Mouse (Mus musculus): ENCODE results near the gene Sumo2.
A peak's percentile ranks its signal among the peaks of the same experiment; 100 is the strongest.
"Not testable (repeated sequence)": the region's sequence is repeated elsewhere in the genome, so short reads cannot be mapped to it uniquely, and the experiment has no call there.

Sumo2 gene

DNA sequence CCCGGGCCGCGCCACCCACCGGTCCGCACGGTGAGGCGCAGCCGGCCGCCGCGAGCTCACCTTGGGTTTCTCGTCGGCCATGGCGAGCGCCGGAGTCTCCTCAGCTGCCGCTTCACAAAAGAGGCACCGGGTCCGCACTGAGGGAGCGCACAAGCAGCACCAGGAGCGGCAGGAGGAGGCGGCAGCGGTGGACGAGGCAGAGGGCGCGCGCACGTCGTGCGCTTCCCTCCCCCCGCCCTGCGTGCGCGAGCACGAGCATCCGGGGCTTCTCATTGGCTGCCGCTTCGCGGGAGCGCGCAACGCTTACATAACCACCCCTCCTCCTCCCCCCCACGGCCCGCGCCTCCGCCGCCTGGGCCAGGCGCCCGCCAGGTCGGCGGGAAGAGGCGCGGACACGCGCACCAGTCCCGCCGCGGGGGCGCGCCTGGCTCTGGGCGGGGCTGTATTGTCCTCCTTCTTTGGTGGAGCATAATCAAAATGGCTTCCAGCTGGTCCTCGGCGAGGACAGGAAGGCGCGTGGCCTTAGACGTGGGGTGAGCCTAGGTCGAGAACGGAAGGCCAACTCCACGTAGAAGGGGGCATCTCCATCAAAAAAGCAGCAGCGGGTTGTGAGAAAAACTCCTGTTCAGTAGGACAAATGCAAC lies at the start of gene Sumo2:
Sumo2 (minus strand) TSS at position 239 of the 644 bp plus-strand sequence.
- DNase-seq (ENCODE audit: extremely low spot score, low spot score) = peak; percentile 99

DNA sequence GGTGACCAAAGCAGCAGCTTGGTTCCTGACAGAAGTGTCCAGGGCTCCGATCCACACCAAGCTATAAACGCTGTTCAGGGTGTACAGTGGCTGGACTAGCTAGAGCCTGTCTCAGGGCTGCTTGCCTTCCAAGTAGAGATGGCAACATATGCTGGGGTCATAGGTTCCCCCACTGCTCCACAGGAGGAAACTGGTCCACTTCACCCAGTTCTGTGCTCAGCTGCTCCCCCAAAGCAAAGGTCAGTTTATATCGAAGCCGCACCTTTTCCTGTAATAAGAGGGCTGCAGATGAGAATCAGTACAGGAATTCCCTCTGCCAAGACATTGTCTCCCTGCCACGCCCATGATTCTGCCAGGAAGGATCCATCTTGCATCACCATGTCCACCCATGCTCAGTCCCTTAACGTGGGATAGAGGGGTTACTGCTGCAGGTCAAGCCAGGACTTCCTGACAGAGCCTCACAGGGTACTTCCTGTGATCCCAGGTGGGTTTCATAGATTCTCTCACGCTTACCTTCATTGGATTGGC lies 49.6 kb upstream of the Sumo2 start:
- DNase-seq (ENCODE audit: extremely low spot score, low spot score) = no peak

DNA sequence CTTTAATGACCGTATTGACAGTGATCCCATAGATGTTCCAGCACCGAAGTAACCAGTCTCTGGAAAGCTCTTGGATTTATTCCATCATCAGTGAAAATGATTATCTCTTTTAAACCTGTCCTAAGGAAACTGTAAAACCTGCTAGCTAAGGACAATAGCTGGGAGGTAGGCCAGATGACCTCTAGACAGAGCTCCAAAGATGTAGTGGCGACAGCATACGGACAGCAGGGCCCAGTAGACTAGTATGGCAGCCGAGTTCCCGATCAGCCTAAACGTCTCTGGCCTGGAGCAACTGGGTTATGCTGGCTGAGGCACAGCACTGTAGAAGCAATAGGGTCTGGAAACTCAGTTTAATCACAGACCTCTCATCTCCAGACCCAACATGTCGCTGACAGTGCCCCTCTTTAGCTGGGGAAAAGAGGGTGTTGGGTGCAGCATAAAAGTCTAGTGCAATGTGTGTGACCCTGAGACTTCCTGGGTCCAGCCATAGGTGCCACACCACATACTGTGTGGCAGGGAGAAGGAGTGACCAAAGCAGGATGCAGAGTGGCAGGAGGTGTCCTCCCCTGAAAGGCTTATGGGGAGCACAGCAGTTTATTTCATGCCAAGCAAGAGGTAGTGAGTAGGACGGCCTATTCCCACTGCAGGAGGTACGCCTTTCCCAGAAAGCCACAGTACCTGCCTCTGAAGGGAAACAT lies 48.4 kb upstream of the Sumo2 start:
- DNase-seq (ENCODE audit: extremely low spot score, low spot score) = no peak

DNA sequence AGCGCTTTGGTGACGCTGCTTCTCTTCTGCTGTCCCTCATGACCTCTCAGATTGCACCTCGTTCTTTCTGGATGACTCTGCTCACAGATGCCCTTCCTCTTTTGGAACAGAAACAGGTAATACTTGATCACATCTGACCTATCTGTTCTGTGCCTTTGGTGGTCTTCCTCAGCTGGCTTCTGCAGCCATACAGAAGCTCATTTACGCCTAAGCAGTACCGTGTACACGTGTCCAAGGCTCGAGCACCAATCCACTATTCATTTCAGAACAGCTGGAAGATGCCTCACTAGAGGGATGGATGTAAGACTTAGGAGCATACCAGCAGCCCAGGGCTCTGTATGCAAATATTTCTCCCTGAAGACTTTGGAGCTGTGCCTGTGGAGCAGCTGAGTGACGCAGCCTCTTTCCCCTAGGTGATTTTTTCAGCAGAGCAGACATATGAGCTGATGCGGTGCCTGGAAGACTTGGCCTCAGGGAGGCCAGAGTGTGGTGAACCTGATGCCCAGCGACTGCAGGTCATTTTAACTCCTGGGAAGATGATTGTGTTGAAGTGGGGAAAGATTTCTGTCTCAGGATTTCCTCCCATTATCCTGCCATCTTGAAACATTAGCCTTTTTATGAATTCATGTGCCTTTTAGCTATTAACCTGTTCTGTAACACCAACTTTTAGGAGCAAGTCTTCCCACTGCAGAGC lies 47.0 kb upstream of the Sumo2 start:
- no peak for DNase-seq (ENCODE audit: extremely low spot score, low spot score)

DNA sequence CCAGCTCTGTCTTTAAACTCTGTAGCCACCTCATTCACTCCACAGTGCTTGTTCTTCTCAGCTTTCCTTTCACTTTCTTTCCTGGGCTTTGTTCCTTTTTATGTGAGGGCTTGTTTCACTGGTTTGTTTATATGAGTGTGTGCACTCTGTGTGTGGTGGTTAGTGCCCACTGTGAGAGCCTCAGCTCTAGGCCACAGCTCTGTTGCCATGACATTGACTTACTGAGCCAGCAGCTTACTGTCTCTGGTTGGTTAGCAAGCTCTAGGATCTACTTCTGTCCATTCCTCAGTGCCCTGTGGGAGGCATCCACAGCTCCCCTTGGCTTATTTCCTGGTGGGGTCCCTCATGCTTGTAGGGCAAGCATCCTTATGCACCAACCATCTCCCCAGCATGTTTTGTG lies 43.0 kb upstream of the Sumo2 start:
- no peak for DNase-seq (ENCODE audit: extremely low spot score, low spot score)

DNA sequence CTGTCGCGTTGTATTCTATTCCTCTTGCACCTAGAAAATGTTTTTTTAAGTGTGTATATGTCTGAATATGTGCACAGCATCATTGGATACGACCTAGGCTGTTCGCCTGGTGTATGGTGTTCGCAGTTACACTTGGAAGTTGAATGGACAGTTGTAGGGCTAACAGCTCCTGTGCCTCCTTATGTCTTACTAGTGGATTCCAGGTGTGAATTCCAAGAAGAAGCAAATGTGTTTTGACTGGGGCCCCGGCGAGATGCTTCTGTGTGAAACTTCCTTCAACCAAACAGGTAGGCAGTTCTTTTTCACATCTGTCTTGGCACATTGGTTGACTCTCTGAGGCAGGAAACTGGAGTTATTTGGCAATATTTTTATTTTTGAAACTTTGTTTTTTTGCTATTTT lies 28.9 kb upstream of the Sumo2 start:
- DNase-seq (ENCODE audit: extremely low spot score, low spot score) = no peak

DNA sequence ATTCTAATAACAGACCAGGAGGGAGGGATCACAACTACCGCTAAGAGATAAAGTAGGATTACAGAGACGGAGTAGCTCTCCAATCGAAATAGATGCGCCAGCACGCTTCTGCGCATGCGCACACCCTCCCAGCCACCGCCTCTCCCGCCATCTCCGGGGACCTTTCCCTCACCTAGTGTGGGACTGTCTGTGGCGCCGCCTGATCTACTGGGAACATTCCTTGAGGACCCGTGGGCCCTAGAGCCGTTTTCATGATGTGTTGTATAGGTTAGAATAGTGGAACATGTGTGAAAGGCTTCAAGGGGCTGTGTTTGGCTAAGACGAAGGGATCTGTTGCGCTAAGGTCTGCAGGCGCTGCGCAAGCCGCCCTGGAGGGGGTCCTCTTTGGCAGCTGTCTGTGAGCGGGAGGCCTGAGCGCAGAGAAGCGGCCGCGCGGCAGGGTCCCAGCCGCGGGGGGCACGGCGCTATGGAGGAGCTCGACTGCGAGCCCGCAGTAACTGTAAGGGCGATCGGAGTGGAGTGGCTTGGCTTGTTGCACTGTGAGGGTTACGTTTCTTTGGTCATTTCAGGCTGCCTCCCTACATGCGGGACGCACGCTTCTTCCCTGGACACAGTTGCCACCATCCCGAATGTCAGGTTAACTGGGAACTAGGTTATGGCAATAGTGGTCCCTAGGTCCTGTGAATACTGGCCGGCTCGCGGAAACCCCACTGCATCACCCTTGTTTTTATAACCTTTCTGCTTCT lies 28.2 kb upstream of the Sumo2 start, which contains the start of gene Nup85:
Nup85 (plus strand) TSS at position 371 of the 746 bp plus-strand sequence.
- DNase-seq (ENCODE audit: extremely low spot score, low spot score) = peak; percentile 98

DNA sequence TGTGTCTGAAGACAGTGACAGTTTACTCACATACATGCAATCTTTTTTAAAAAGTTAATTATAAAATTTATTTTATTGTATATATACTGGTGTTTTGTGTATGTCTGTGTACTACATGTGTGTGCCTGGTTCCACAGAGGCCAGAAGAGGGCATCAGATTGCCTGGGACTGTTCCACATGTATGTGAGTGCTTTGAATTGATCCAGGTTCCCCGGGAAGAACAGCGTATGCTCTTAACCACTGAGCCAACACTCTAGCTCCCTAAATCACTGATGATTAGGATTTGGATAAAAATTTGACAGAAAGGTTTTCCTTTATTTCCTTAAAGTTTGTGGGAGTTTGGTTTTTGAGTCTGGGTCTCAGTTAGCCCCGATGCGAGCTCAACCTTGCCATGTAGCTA lies 27.3 kb upstream of the Sumo2 start:
- no peak for DNase-seq (ENCODE audit: extremely low spot score, low spot score)

DNA sequence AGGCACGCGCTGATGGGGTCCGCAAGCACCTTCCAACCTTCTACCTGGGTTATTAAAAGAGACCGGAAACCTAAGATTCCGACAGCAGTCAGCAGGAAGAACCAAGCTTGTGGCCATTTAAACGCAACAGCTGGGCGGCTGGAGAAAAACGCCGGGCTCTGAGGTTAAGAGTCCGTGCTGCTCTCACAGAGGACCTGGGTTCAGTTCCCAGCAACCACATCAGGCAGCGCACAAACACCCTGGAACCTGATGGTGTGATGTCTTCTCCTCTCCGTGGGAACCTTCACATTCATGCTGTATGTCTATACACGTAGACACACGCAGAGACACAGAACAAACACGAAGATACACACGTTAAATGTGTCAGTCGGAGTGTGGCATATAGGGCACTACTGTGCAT lies 19.6 kb upstream of the Sumo2 start:
- DNase-seq (ENCODE audit: extremely low spot score, low spot score) = no peak

DNA sequence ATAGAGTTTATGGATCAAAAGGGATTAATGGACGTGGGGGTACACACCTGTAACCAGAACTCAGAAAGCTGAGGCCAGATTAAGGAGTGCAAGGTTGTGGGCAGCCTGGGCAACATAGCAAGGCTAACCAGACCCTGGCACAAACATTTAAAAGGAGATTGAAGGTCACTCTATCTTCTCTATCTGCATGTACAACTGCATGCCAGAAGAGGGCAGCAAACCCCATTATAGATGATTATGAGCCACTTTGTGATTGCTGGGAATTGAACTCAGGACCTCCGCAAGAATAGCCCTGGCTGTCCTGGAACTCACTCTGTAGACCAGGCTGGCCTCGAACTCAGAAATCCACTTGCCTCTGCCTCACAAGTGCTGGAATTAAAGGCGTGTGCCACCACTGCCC lies 16.7 kb upstream of the Sumo2 start:
- DNase-seq (ENCODE audit: extremely low spot score, low spot score) = no peak

DNA sequence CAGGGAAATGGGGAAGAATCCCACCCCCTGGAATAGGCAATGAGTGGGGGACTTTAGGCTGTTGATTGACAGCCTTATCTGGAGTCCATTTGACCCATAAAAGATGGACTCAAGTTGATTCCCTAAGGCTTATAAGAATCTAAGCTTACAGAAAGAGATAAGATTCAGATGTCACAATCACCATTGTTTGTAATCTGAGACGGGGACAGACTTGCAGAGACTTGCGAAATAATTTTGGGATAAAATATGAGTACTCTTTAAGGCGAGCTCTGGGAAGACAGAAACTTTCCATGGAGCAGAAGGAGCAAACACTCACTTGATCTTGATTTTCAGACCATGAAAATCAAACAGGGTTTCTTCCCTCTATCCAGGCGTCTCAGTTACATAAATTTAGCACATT lies 7.5 kb upstream of the Sumo2 start:
- no peak for DNase-seq (ENCODE audit: extremely low spot score, low spot score)

DNA sequence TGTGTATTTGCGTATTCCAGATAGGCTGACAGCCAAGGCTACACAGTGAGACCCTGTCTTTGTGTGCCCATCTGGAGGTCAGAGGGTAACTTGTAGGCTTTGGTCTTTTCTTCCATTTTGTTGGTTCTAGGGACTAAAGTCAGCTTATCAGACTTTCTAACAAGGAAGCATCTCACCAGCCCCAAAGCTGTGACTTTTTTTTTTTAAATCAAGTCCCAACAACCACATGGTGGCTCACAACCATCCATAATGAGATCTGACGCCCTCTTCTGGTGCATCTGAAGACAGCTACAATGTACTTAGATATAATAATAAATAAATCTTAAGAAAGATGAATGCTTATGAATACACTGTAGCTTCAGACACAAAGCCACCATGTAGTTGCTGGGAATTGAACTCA lies 2.0 kb upstream of the Sumo2 start:
- no peak for DNase-seq (ENCODE audit: extremely low spot score, low spot score)

DNA sequence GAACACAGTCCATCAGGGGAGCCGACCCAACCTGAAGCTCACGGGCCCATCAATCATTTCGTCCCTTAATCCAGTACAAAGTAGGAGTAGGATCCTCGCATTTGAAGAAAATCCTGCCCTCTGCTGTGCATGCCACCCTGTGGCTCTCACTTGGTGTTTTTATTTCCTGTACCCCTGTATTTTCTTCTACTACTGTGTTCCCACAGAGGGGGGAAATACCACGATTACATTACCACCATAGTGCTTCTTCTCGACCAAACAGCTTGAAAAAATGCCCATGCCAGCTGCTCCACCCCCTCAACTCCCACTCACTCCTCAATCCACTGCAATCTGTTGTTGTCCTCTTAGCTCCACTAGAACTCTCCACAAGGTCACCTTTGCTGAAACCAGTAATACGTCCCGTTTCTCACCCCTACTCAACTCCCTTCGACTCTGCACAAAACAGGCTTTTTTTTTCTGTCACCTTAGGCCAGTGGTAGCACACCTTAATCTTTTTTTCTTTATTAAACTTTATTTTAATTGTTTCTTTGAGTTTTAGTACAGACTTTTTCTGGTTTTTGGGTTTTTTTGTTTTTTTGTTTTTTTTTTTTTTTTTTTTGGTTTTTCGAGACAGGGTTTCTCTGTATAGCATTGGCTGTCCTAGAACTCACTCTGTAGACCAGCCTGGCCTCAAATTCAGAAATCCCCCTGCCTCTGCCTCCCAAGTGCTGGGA lies 936 bp upstream of the Sumo2 start:
- no peak for DNase-seq (ENCODE audit: extremely low spot score, low spot score)

DNA sequence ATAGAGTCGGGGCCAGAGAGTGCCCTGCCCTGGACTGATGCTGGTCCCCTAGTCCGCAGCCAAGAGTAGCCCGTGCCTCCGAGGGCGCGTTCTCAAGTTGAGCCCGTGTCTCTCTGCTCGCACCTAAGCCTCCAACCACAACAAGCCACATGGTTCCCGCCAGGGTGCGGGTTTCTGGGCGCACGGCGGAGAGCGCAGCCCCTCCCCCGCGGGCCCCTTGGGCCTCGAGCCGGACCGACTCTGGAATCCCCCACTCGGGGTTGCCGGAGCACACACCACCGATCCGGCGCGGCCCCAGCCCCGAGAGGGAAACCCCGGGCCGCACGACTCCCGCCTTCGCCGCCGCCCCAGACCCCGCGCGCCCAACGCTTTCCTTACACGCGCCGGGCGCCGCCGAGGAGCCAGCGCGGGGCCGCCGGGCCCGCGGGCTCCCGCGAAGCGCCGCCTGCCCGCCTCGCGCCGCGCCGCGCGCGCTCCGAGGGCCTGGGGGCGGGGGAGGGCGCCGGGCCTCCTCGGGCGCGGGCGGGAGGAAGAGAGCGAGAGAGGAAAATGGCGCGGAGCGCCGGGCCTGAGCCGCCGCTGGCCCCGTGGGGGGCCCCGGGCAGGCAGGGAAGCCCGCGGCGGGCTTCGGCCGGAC lies 557 bp downstream of the Sumo2 start:
- DNase-seq (ENCODE audit: extremely low spot score, low spot score) = peak; percentile 81

DNA sequence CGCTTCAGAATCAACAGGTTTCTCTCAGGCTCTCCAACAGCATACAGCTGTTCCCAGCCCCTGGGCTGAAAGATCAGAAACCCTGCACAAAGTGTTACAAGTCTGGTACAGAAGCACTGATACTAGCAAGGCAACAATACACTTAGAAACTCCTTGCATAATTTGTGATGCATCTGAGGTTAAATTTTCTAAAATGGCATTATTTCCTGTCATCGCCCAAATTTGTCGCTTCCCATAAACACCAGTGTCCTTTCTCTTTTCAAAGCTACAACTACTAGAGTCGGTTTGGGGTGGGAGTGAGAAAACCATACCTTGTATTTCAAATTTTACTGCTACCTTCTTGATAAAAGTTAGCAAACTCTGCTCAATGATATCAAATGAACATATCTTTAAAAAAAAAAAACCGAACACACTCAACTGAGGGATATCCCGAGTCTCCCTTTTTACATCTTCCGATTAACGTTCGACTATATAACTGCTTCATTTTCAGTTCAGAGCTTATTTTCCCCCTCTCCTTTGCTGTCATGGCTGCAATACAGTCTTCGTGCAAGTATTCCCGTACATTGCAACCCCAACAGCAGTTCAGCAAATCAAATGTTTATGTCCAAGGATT lies 1.2 kb downstream of the Sumo2 start:
- DNase-seq (ENCODE audit: extremely low spot score, low spot score) = no peak

DNA sequence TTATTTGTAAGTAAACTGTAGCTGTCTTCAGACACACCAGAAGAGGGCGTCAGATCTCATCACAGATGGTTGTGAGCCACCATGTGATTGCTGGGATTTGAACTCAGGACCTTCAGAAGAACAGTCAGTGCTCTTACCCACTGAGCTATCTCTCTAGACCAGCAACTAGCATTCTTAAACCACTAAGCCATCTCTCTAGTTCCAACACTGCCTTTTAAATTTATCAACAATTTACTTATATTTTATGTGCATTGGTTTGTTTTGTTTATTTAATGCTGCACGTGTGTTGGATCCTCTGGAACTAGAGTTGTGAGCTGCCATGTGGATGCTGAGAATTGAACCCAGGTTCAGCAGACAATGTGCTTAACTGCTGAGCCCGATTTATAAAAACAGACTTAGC lies 9.6 kb downstream of the Sumo2 start:
- not testable (repeated sequence) for DNase-seq (ENCODE audit: extremely low spot score, low spot score)

DNA sequence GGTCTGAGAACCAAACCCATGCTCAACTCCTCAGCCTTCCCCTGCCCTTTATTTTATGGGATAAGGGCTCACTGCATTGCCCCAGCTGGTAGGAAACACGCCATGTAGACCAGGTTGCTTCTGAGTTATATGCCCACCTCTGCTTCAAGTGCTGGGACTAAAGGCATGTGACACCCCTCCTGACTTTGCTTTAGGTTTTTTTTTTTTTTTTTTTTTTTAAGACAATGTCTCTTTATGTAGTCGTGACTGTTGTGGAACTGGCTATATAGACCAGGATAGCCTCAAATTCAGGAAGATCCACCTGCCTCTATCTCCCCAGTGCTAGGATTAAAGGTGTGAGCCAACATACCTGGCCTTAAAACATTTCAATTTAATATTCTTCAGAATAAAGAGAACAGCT lies 13.4 kb downstream of the Sumo2 start:
- DNase-seq (ENCODE audit: extremely low spot score, low spot score) = no peak

DNA sequence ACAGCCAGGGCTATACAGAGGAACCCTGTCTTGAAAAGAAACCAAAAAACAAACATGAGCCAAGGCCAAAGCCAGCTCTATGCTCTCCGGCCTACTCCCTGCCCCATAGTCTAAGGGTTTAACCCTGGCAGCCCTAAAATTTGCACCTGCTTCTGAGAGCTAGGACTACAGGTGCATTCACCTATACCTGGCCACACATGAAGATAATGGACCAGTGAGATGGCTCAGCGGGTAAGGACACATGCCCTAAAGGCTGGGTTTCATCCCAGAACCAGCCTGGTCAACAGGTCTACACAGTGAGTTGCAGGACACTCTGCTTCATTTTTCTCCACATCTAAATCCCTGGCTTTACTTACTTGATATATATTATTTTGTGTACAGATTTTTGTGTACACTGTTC lies 13.8 kb downstream of the Sumo2 start:
- DNase-seq (ENCODE audit: extremely low spot score, low spot score) = no peak

DNA sequence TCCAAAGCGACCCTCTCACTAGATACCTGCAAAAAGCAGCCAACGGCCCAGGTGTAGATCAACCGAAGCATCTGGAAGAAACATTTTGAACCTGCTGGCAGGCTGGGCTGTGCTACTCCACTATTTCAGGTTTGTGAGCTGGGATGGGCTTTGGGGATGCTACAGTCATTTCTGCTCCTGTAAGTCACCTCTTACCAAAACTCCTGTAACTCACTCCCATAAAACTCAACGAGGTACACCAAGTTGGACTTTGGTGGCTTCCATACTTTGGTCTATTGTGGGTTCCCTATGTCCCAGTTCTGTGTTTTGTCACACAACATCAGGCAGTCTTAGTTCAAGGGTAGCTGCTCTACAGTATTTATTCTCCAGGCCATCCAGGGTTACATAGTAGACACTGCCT lies 15.0 kb downstream of the Sumo2 start:
- DNase-seq (ENCODE audit: extremely low spot score, low spot score) = no peak

DNA sequence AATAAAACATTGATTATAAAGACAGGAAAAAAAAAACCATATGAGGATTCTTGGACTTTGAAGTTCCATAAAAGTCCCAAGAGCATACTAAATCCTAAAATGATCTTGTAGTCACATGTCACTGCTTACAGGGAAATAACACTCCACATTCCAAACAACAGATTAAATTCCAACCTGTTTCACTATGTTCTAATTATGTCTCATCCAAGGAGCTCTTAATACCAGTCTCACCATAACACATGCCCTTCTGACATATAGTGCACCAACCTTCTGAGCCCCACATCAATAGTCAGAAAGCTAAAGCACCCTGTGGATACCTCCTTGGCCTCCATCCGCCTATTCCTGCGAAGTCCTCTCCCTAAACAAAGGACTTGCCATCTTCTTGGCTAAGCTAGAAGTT lies 15.9 kb downstream of the Sumo2 start:
- DNase-seq (ENCODE audit: extremely low spot score, low spot score) = no peak
